Mouse (Mus musculus) fat pad, adult 2 months (tissue): Measurements from ENCODE around the gene Arap1.

Experiments
- DNase-seq: peaks from one replicate; pipeline ENCODE4 v3.0.0-alpha.2; 2011; ENCODE audit warnings: low read depth, low spot score; ENCODE audit errors: extremely low read depth

Gene Arap1

GRCm38 (mm10) chr7:101393015-101393414 lies 45.1 kb downstream of the Arap1 start:
- no peak for DNase-seq

- DNase-seq = no peak
Measured at GRCm38 (mm10) chr7:101393694-101394504, 46.0 kb downstream of the Arap1 start.

GRCm38 (mm10) chr7:101394569-101394968 lies 46.7 kb downstream of the Arap1 start:
- no peak for DNase-seq

GRCm38 (mm10) chr7:101395471-101395870 lies 47.6 kb downstream of the Arap1 start:
- DNase-seq = no peak

GRCm38 (mm10) chr7:101397175-101397574 lies 49.3 kb downstream of the Arap1 start:
- DNase-seq = no peak

GRCm38 (mm10) chr7:101401510-101401909 lies 53.6 kb downstream of the Arap1 start:
- no peak for DNase-seq

GRCm38 (mm10) chr7:101403831-101404230 lies 56.0 kb downstream of the Arap1 start:
- DNase-seq = no peak

- no peak for DNase-seq
Measured at GRCm38 (mm10) chr7:101410267-101410936, 62.5 kb downstream of the Arap1 start, which contains the start of gene Gm45837. TSS of gene Gm45837 (plus strand) at chr7:101410886.

GRCm38 (mm10) chr7:101412796-101413195 lies 64.9 kb downstream of the Arap1 start:
- DNase-seq = no peak

- no peak for DNase-seq
Measured at GRCm38 (mm10) chr7:101414209-101414608, 66.3 kb downstream of the Arap1 start.

- no peak for DNase-seq
Measured at GRCm38 (mm10) chr7:101414661-101415511, 67.0 kb downstream of the Arap1 start.

GRCm38 (mm10) chr7:101415512-101416100 lies 67.7 kb downstream of the Arap1 start:
- no peak for DNase-seq

- DNase-seq = no peak
Measured at GRCm38 (mm10) chr7:101416391-101416790, 68.5 kb downstream of the Arap1 start.

- DNase-seq = no peak
Measured at GRCm38 (mm10) chr7:101419013-101419770, 71.3 kb downstream of the Arap1 start.

GRCm38 (mm10) chr7:101421529-101421928 lies 73.7 kb downstream of the Arap1 start, which contains the start of gene Pde2a:
TSS of gene Pde2a (plus strand) at chr7:101421691.
- no peak for DNase-seq

GRCm38 (mm10) chr7:101422069-101422468 lies 74.2 kb downstream of the Arap1 start:
- DNase-seq = no peak

GRCm38 (mm10) chr7:101422646-101423045 lies 74.8 kb downstream of the Arap1 start:
- no peak for DNase-seq

GRCm38 (mm10) chr7:101423970-101424369 lies 76.1 kb downstream of the Arap1 start:
- no peak for DNase-seq

GRCm38 (mm10) chr7:101426692-101427091 lies 78.8 kb downstream of the Arap1 start:
- DNase-seq = no peak

GRCm38 (mm10) chr7:101427736-101428135 lies 79.9 kb downstream of the Arap1 start:
- no peak for DNase-seq
